Mouse (Mus musculus): Measurements from ENCODE around the gene Ptrh1. TPM values are rescaled to one million over a fixed set of nuclear protein-coding genes. Genes with fewer than 3 reads are reported as not detected.

Gene Ptrh1
- polyA plus RNA-seq, 1 experiment: 83.9 TPM

DNA sequence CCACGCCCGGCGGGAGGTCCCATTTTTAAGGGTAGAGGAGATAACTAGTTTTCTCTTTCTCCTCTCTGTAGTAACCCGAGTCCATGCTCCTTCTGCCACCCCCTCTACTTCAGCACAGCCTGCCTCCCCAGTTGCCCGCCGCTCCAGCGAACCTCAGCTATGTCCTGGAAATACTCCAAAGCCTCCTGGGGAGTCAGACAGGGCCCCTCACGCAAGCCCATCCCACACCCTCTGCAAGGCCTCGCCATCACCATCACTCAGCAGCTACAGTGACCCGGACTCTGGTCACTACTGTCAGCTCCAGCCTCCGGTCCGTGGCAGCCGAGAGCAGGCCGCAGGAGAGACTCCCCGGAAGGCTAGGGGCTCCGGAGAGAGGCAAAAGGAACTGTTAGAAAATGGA, 26.5 kb upstream of the Ptrh1 start:
- H3K79me2 ChIP-seq (ENCODE audit: control insufficient read depth, insufficient read depth): no peaks in the 10 kb centered on the region
- H3ac ChIP-seq (ENCODE audit: control insufficient read depth, insufficient read length, low read depth): no peak overlapping the region
- peaks cover 36% of the 10 kb centered on the region for H3K27me3 ChIP-seq (ENCODE audit: control insufficient read depth, insufficient read depth, insufficient read length)
- TF ChIP-seq MYOD1 (IDR thresholded peaks at IDR 0.05; ENCODE audit: control insufficient read depth, insufficient read length, low read depth) (no peak), MAX (IDR thresholded peaks at IDR 0.05) (no peak), USF1 (IDR thresholded peaks at IDR 0.05; ENCODE audit: low read depth) (no peak), CTCF (IDR thresholded peaks at IDR 0.05; ENCODE audit: control insufficient read depth, insufficient read depth, insufficient read length) (no peak), CEBPB (IDR thresholded peaks at IDR 0.05; ENCODE audit: low read depth) (no peak), FOSL1 (IDR thresholded peaks at IDR 0.05; ENCODE audit: insufficient read depth, low read length, poor library complexity, severe bottlenecking) (no peak), MYOG (IDR thresholded peaks at IDR 0.05; ENCODE audit: control insufficient read depth, extremely low read depth, insufficient read length) (no peak)
- no peak overlapping the region for H3K4me3 ChIP-seq (ENCODE audit: insufficient read depth, poor library complexity, severe bottlenecking)
- no peaks in the 10 kb centered on the region for H3K79me3 ChIP-seq (ENCODE audit: low read depth)
- no peaks in the 10 kb centered on the region for H3K36me3 ChIP-seq (ENCODE audit: control insufficient read depth, insufficient read depth)

DNA sequence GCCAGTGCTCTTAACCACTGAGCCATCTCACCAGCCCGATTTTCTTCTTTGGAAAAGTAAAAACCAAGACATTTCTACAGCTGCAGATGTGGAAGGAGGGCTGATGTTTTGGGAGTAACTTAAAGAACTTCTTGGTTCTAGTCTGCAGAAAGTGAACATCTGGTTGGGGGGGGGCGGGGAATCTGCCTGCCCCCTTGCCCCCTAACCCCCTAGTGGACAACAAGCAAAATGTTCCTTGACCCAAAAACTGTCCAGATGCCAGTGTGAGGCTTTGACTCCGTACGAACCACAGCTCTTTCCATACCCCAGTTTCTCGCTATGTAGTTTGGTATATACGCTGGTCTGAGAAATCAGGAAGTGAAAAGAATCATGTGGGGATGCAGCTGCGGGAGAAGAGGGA, 25.4 kb upstream of the Ptrh1 start:
- Histone ChIP-seq H3K27me3 (ENCODE audit: control insufficient read depth, insufficient read depth, insufficient read length) (peaks cover 26% of the 10 kb centered on the region), H3ac (ENCODE audit: control insufficient read depth, insufficient read length, low read depth) (no peak overlapping the region), H3K4me3 (ENCODE audit: insufficient read depth, poor library complexity, severe bottlenecking) (no peak overlapping the region), H3K36me3 (ENCODE audit: control insufficient read depth, insufficient read depth) (no peaks in the 10 kb centered on the region), H3K79me2 (ENCODE audit: control insufficient read depth, insufficient read depth) (no peaks in the 10 kb centered on the region), H3K79me3 (ENCODE audit: low read depth) (no peaks in the 10 kb centered on the region)
- TF ChIP-seq FOSL1 (IDR thresholded peaks at IDR 0.05; ENCODE audit: insufficient read depth, low read length, poor library complexity, severe bottlenecking) (no peak), MYOG (IDR thresholded peaks at IDR 0.05; ENCODE audit: control insufficient read depth, extremely low read depth, insufficient read length) (no peak), USF1 (IDR thresholded peaks at IDR 0.05; ENCODE audit: low read depth) (no peak), CEBPB (IDR thresholded peaks at IDR 0.05; ENCODE audit: low read depth) (no peak), MAX (IDR thresholded peaks at IDR 0.05) (no peak), CTCF (IDR thresholded peaks at IDR 0.05; ENCODE audit: control insufficient read depth, insufficient read depth, insufficient read length) (no peak), MYOD1 (IDR thresholded peaks at IDR 0.05; ENCODE audit: control insufficient read depth, insufficient read length, low read depth) (no peak)

DNA sequence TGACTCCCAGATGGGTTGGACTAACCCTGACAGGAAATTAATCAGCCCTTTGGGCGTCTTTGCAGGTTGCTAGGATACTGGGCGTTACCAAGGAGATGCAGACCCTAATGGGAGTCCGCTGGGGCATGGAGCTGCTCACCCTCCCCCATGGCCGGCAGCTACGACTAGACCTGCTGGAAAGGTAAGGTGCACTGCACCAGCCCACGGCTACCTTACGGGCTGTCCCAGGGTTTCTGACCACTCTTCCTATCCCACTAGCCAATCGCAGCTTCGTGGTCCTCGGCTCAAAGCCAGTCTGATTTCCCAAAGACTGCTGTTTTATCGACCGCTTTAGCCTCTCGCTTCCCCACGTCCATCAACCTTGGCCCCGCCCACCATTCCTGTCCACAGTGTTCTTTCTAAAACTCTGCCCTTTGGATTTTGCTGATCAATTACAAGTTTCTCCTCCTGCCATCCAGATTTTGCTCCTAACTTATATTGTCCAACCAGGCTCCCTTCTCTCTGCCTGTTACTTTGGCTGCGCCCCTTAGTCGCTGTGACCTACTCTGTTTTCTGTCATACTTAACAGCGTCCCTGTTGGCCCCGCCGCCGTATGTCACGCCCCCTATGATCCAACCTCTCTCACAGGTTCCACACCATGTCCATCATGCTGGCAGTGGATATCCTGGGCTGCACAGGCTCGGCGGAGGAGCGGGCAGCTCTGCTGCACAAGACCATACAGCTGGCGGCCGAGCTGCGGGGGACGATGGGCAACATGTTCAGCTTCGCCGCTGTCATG, 24.5 kb upstream of the Ptrh1 start:
- H3K36me3 ChIP-seq (ENCODE audit: control insufficient read depth, insufficient read depth): no peaks in the 10 kb centered on the region
- no peaks in the 10 kb centered on the region for H3K79me3 ChIP-seq (ENCODE audit: low read depth)
- no peak overlapping the region for H3ac ChIP-seq (ENCODE audit: control insufficient read depth, insufficient read length, low read depth)
- TF ChIP-seq FOSL1 (IDR thresholded peaks at IDR 0.05; ENCODE audit: insufficient read depth, low read length, poor library complexity, severe bottlenecking) (no peak), MYOD1 (IDR thresholded peaks at IDR 0.05; ENCODE audit: control insufficient read depth, insufficient read length, low read depth) (no peak), CEBPB (IDR thresholded peaks at IDR 0.05; ENCODE audit: low read depth) (no peak), USF1 (IDR thresholded peaks at IDR 0.05; ENCODE audit: low read depth) (no peak), CTCF (IDR thresholded peaks at IDR 0.05; ENCODE audit: control insufficient read depth, insufficient read depth, insufficient read length) (no peak), MAX (IDR thresholded peaks at IDR 0.05) (no peak), MYOG (IDR thresholded peaks at IDR 0.05; ENCODE audit: control insufficient read depth, extremely low read depth, insufficient read length) (no peak)
- peaks cover 19% of the 10 kb centered on the region for H3K27me3 ChIP-seq (ENCODE audit: control insufficient read depth, insufficient read depth, insufficient read length)
- no peak overlapping the region for H3K4me3 ChIP-seq (ENCODE audit: insufficient read depth, poor library complexity, severe bottlenecking)
- H3K79me2 ChIP-seq (ENCODE audit: control insufficient read depth, insufficient read depth): no peaks in the 10 kb centered on the region

DNA sequence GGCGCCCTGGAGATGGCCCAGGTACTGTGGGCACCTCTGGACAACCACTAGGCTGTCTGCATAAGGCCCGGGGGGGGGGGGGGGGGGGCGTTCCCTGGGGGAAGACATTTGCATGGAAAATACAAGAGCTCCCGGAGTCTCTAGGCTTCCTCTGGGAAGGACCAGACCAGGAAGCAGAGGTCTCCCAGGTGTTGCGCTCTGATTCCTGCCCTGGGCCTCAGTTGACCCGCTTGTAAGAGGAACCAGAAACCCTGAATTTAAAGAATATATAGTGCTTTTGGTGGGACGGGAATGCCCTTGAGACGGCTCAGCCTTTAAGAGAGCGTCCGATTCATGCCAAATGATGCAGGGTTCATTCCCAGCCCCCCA, 23.9 kb upstream of the Ptrh1 start:
- TF ChIP-seq CEBPB (IDR thresholded peaks at IDR 0.05; ENCODE audit: low read depth): no peak
- TF ChIP-seq MYOD1 (IDR thresholded peaks at IDR 0.05; ENCODE audit: control insufficient read depth, insufficient read length, low read depth): no peak
- TF ChIP-seq CTCF (IDR thresholded peaks at IDR 0.05; ENCODE audit: control insufficient read depth, insufficient read depth, insufficient read length): no peak
- TF ChIP-seq USF1 (IDR thresholded peaks at IDR 0.05; ENCODE audit: low read depth): no peak
- no peak for TF ChIP-seq FOSL1 (IDR thresholded peaks at IDR 0.05; ENCODE audit: insufficient read depth, low read length, poor library complexity, severe bottlenecking)
- no peak for TF ChIP-seq MYOG (IDR thresholded peaks at IDR 0.05; ENCODE audit: control insufficient read depth, extremely low read depth, insufficient read length)
- no peak for TF ChIP-seq MAX (IDR thresholded peaks at IDR 0.05)
- Histone ChIP-seq H3K79me3 (ENCODE audit: low read depth) (no peaks in the 10 kb centered on the region), H3K79me2 (ENCODE audit: control insufficient read depth, insufficient read depth) (no peaks in the 10 kb centered on the region), H3K27me3 (ENCODE audit: control insufficient read depth, insufficient read depth, insufficient read length) (peaks cover 14% of the 10 kb centered on the region), H3K4me3 (ENCODE audit: insufficient read depth, poor library complexity, severe bottlenecking) (no peak overlapping the region), H3ac (ENCODE audit: control insufficient read depth, insufficient read length, low read depth) (no peak overlapping the region), H3K36me3 (ENCODE audit: control insufficient read depth, insufficient read depth) (no peaks in the 10 kb centered on the region)

DNA sequence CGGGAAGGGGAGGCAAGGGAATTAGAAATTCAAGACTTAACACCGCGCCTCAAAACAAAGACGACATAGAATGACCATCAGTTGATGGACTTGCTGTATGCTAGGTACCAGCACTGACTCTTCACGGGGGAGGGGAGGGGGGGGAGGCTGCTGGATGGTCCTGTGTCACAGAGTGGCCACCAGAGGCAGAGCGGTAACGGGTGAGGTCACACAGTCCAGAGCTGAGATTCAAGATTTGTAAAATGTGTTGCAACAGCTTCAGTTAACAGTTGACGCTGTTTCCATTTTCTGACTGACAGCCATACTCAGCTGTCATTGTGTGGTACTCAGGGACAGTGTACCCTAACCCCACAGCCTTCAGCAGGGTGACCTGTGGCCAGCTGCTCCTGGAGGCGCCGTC, 23.4 kb upstream of the Ptrh1 start:
- Histone ChIP-seq H3K4me3 (ENCODE audit: insufficient read depth, poor library complexity, severe bottlenecking) (no peak overlapping the region), H3K79me3 (ENCODE audit: low read depth) (no peaks in the 10 kb centered on the region), H3K27me3 (ENCODE audit: control insufficient read depth, insufficient read depth, insufficient read length) (peaks cover 8% of the 10 kb centered on the region), H3K79me2 (ENCODE audit: control insufficient read depth, insufficient read depth) (no peaks in the 10 kb centered on the region), H3ac (ENCODE audit: control insufficient read depth, insufficient read length, low read depth) (no peak overlapping the region), H3K36me3 (ENCODE audit: control insufficient read depth, insufficient read depth) (no peaks in the 10 kb centered on the region)
- TF ChIP-seq FOSL1 (IDR thresholded peaks at IDR 0.05; ENCODE audit: insufficient read depth, low read length, poor library complexity, severe bottlenecking) (no peak), USF1 (IDR thresholded peaks at IDR 0.05; ENCODE audit: low read depth) (no peak), MYOG (IDR thresholded peaks at IDR 0.05; ENCODE audit: control insufficient read depth, extremely low read depth, insufficient read length) (no peak), CTCF (IDR thresholded peaks at IDR 0.05; ENCODE audit: control insufficient read depth, insufficient read depth, insufficient read length) (no peak)
